ENCODE assay signal across 8 mouse cellular contexts in genomic region chr4:41274980-41275850, GRCm38 (mm10). TPM values are rescaled to one million over a fixed set of nuclear protein-coding genes. Genes with fewer than 3 reads are reported as not detected.
DNase-seq lines count a peak whose midpoint lies in the region; ATAC-seq lines count a peak whose summit lies in the region.

TSS of gene Ubap2 (minus strand) at chr4:41275144.

- peak; percentile 98 for DNase-seq in adipocyte (ENCODE audit: low spot score)
- DNase-seq in embryo, embryonic 10 days (ENCODE audit: low spot score): peak; percentile 100
- DNase-seq in gastrocnemius, postnatal 10 days: peak; percentile 96
- peak; percentile 99 for DNase-seq in induced T-regulatory cell, adult 2 months (ENCODE audit: low read depth)
- peak; percentile 99 for DNase-seq in left cerebral cortex, adult 9 months (ENCODE audit: low spot score in 2 of 2)
- peak; percentile 97 for DNase-seq in right cerebral cortex, postnatal 14 days
- peak; percentile 94 to 95 for DNase-seq in urinary bladder, postnatal 36 days (ENCODE audit: low spot score in 2 of 2)

- ATAC-seq in megakaryocyte progenitor cell, adult 5-6 weeks (replicated peaks; ENCODE audit: poor library complexity): peak; percentile 80

RNA-seq across cellular contexts. Expression of gene Ubap2, which starts in this region (rescaled TPM):
- 100 to 1,000 TPM; 110 to 113 TPM for total RNA-seq in gastrocnemius, postnatal 10 days (2021)
- 63.9 and 73.0 TPM in 2 replicates for total RNA-seq in megakaryocyte progenitor cell, adult 5-6 weeks (2015)
- 21.0 and 22.8 TPM in 2 replicates for total RNA-seq in megakaryocyte progenitor cell, adult 5-6 weeks (2017)

Comparison
In these comparisons a context has a peak if more than half of its experiments do, and no peak if none do; other contexts are left out.
1. Peak in every context shown above with its lines: DNase-seq and ATAC-seq.